Mouse (Mus musculus) gastrocnemius, postnatal 4 days (tissue): Measurements from ENCODE around the gene Gm5108. TPM values are rescaled to one million over a fixed set of nuclear protein-coding genes. Genes with fewer than 3 reads are reported as not detected.
A peak's percentile ranks its signal among the peaks of the same experiment; 100 is the strongest.

Experiments
- DNase-seq, 2 experiments: peaks; one replicate each; pipeline ENCODE4 v3.0.0; 2021 to 2022; ENCODE audit warnings: low spot score in 2 of 2, mixed read lengths in 2 of 2
- long read RNA-seq, 2 experiments: library from polyadenylated mRNA; stranded (forward); transcript quantifications; one replicate each; pipeline ENCODE4 v2.0.0; 2021
- total RNA-seq, 2 experiments: library from RNA; stranded (reverse); gene quantifications; 2 replicates each; pipeline ENCODE4 v1.2.3; 2021

The Gm5108 gene
- not detected for total RNA-seq
- long read RNA-seq, experiment 1 = 0 reads
- long read RNA-seq, experiment 2 = 0 reads

GRCm38 (mm10) chr5:67941369-67941768, at the start of gene Gm5108:
Gene Gm5108 (plus strand): TSS chr5:67941669.
- no peak for DNase-seq

GRCm38 (mm10) chr5:67898921-67899320, 42.5 kb upstream of the Gm5108 start:
- DNase-seq = no peak

DNA sequence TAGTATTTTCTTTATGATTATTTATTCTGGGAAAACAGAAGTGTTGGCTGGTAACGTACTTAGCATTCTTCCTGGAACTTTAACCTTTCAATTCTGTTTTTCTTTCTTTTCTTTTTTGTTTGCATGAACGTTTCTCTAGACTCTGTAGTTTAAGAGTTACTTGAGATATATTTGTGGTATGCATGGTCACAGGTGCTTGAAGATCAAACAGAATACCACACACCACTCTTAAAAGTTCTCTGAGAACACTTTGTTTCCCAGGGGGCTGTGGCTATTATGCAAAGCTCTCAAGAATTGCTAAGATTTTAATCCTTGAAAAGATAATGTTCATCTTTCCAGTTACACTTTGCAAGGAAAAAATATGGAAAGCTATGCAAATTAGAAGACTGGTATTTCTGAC, 36.9 kb upstream of the Gm5108 start:
- DNase-seq = no peak

- DNase-seq = no peak
These were observed 10.9 kb upstream of the Gm5108 start for GRCm38 (mm10) chr5:67930584-67930983.

DNA sequence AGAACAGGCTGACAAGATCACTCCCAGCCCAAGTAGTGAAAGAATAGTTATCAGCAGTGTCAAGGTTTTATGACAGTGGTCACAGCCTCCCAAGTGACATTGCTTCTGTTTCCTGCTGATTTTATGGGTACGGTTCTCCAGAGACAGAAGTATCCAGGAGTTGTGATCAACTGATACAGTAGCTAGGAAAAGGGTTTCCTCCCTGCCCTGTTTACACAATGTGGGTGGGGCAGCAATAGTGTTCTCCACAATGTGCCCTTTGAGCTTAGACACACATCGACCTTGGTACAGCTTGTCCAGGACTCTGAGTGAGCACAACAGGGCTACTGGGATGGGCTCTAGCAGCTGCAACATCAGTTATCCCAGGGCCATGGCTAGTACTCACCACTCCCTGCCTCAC, 9.8 kb upstream of the Gm5108 start:
- DNase-seq = no peak

GRCm38 (mm10) chr5:67943199-67943598, 1.7 kb downstream of the Gm5108 start:
- no peak for DNase-seq

DNA sequence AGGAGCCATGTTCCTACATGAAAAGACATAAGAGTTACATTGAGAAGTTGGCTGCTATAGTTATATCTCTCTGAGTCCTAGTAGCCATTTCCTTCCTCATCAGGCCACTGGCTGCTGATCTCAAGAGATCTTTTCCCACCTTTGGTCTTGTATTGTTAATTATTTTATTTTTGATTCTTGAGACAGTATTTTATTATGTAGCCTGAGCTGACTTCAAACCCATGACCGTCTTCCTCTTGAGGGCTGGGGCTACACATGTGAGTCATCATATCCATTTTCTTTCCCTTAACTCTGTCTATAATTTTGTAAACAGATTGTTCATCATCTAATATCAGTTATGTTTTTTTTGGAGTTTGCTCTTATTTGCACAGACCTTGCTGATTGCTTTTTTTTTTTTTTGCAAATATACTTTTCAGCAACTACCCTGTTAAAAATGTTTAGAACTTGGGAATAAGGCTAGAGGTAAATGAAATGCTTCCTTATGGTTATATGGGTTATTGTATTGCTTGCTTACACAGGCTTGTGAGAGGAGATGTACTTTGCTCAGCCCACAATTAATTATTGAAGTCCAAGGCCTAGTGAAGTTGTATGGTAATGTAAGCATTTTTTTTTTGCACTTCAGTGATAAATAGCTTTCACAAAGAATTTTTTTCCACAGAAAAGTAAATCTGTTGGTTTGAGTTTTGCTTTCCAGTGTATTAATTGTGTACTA, 2.8 kb downstream of the Gm5108 start:
- DNase-seq = no peak

DNA sequence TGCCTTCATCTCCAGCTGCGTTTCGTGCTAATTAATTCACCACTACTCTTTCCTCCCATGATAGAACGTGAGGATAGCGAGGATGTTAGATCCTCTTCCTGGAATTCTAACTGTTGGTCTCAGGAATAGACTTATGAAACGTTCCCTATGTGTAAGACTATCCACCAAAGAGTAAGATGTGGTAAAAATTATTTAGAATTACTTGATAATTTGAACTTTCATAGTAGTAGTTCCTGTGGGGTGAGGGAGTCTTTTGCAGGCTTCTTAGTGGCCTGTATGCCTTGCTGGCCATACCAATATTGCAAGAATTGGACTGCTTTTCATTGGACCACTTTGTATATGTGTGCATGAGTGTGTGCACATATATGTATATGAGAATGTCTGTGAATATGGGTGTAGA, 4.9 kb downstream of the Gm5108 start, which contains the start of gene Gm21905:
Gm21905 (minus strand) TSS at position 101 of the 400 bp plus-strand sequence.
- no peak for DNase-seq

DNA sequence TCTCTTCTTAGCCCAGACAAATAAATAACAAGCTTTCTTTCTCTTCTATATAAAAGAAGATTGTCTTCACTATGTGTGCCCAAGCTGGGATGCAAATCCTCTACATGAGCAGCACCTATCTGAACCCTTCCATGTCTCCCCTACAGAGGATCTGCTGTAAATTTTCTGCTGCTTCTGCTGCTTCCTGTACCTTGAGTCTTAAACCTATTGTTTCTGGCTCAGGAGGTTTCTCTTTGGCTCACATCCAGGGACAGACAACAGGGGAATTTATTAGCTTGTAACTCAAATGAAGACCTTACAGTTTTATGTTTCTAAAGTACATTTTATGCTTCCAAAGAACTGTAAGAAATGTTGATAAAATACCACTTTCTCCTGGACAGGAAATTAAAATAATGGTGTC, 5.5 kb downstream of the Gm5108 start:
- no peak for DNase-seq

DNA sequence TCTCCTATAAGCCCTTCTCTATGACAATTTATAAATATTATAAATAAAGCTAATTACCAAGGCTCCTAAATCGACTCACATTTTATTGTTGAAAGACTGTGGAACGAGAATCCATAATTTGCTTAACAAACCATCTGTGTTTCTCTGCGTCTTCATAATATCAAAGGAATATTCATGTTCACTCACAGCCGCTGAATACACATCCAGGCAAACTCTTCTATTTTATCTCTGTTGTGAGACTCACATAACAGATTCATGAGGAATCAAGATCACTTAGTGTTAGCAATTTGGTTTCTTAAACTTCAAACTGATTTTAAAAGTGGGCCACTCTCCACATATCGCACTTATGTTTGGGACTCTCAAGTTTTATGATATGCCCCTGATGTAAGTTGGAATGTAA, 6.6 kb downstream of the Gm5108 start:
- DNase-seq = no peak

DNA sequence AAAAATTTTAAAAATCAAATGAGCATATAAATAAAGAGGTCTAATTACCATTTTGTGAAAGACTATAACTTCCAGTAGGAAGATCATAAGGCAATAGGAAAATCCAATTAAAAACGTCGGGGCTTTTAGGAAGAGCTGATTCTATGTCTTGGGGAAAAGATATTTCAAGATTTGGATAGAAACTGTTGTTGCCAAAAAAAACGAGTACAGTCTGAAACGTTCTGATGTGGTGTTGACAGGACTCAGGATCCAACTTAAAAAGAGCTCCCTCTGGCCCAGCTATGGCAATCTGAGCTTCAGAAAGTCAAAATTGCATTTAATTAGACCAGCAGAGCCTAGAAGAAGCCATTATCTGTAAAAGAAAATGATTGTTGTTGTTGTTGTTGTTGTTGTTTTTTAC, 12.6 kb downstream of the Gm5108 start:
- no peak for DNase-seq

DNA sequence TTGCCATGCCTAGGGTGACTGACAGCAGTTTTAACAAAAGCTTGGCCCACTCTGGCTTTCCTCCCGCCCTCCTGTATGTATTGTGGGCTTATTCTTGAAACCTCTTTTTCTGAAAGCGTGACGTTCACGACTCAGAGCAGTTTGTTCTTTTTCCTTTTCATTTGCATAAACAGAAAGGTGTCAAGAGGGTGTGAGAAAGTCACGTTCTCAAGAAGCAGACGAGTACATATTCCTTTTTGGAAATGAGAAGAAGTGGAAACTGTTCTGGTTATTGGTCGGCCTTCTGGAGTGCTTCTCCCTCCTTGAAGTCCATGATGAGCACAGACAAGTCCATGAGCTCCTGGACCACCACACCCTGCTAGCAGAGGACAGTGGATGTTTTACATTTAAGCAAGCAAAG, 14.0 kb downstream of the Gm5108 start:
- DNase-seq = no peak

DNA sequence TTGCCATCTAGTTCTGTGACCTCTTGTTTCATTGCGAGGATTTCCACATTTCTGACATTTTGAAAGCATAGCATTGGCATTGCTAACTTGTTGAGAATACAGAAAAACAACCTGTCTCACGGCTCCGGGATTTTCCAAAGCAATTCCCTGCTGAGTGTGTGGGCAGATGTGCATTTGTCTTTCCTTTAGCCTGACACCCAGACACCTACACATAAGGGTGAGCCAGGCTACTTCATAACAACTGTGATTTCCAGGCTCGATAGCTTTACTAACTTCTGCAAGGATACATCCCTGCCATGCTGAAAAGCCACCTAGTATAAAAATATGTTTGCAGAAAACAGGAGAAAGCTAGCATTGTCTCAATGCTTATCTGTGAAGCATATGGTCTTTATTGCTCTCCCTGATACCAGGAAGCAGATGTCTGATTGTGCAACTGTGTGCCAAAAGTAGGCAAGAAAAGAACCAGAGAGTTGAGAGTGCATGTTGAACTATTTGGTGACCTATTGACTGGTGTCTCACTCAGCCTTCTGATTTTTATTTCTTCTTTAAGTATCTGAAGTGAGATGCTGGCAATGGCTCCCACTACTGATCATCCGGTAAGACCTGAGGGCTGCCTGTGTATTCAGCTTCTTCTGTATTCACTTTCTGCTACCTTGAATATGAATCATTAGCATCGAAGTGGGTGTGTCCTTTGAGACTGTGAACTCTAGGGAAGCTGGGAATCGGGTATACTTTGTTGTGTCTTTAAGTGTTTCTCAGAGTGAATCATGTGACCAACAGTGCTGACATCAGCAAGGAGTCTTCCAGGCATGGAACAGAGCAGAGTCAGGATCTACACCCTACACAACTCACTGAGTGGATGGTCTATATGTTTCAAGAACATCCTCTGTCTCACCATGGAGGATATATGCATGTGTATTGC, 20.5 kb downstream of the Gm5108 start:
- no peak for DNase-seq

- no peak for DNase-seq
These were observed 28.1 kb downstream of the Gm5108 start for GRCm38 (mm10) chr5:67969536-67969935.

DNA sequence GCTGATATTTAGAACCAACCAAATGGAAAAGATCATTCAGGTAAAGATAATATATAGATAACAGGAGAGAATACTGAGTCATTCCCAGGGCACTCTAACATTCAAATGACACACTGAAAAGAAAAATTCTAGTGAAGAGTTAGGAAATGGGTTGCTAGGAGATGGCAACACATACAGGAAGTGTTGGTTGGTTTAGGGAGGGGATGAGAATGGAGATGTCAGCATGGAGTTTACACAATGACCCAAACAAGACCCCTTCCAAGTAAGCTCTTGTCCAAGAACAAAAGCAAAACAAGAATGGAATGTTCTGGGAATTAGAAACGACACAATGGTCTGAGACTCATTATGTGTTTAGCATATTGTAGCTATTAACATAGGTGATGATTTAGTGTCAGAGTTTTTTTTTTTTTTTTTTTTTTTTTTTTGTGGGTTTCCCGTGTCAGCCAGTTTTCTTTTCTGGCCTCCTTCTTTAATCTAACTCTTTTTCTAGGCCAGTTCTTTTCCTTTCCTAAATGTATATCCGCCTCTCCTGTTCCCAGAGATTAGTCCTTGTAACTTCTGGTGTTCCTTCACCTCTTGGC, 40.6 kb downstream of the Gm5108 start:
- DNase-seq = no peak

DNA sequence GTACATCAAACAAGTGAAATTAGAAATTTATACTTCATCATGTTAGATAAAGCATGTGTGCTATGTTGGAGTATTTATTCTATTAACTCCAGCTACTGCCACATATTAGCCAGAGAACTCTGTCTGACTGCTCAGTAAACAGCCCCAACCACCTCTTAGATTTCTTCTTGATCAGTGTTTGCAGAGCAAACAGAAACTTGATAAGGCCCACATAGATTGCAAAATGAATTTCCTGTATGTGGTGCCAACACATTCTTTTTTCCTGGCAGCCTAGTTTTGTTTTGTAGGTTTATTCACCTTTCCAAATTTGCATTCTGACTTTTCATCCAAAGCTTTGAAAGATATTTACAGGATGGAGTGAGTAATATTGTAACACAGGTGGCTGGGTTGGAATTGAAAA, 49.0 kb downstream of the Gm5108 start:
- no peak for DNase-seq

GRCm38 (mm10) chr5:68002611-68003010, 61.1 kb downstream of the Gm5108 start:
- DNase-seq = no peak

DNA sequence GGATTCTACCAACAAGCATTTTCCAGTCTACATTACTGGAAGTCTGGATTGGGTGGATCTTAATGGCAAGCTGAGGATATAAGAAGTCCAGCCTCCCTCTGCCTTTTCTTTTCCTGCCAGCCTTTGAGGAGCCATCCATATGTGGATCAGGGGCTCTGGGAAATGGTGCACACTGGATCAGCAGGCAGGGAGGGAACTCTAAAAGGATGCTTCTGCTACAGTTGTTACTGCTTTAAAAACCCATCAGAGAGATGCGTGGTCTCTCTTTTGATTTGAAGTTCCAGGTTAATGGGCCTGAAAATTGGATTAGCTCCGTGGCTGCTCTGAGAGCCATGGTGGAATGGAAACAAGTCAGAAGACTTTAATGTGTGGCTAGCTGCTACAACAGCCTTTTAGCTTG, 62.4 kb downstream of the Gm5108 start:
- DNase-seq = no peak

GRCm38 (mm10) chr5:68004419-68004818, 63.0 kb downstream of the Gm5108 start:
- DNase-seq = no peak

DNA sequence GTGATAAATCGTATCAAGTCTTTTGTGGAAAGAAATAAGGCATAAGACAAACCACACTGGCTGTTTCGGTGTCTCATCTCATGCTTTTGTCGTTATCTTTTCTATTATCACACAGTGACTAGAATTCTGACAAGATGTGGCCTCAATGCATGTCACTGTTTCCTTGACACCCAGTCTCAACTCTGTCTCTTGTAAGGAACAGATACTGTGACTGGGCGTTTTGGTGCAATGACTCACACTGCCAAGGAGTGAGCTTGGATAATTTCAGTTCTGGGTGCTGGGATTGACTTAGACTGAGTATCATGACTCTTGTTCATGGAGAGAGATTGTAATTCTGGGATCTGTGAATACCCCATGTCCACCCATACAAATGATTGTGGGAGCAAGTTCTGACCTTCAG, 65.6 kb downstream of the Gm5108 start:
- DNase-seq = no peak

DNA sequence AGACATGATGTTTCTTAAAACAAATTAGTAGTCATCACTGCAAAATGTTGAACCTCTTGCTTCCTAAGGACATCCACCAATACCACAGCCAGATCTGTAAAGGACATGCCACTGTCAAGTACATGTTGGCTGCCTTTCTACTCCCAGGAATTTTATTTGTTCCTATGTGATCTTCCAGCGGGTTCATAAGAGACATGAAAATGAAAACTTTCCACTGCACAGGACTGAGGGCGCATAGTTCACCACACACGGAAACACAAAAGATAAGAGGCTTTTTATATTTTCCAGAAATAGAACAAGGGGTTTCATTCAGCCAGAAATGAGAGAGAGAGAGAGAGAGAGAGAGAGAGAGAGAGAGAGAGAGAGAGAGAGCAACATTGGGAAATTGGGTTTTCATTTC, 70.1 kb downstream of the Gm5108 start:
- no peak for DNase-seq

DNA sequence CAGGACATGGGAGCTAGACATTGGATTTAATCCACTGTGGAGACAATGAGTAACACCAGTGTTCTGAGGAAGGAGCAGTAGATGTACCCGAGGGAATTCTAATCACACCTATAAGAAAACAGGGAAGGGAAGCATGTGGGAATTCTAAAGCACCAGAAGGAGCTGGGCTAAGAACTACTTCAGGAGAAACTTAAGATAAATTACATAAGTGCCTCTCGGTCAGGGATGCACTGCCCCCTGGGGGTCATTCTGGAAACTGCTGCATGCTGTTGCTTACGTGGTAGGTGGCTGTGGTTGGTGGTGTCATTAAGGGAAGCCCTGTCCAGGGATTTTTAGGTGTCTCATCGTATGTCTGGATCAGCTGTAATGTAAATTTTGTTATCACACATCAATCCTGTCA, 71.1 kb downstream of the Gm5108 start:
- peak; percentile 63 to 76 for DNase-seq
